Mouse (Mus musculus) liver, embryonic 11.5 days (tissue): Measurements from ENCODE around the gene Eid2. TPM values are rescaled to one million over a fixed set of nuclear protein-coding genes. Genes with fewer than 3 reads are reported as not detected.

Experiments used
- ATAC-seq: fragments of 200-750 bp; cut with Nextera tagmentation; replicated peaks from 2 replicates; pipeline ENCODE4 v1.8.0; 2017; ENCODE audit warnings: moderate number of reproducible peaks, mild to moderate bottlenecking, moderate TSS enrichment, moderate library complexity; ENCODE audit not compliant: low FRiP score
- DNase-seq: peaks from one replicate; pipeline ENCODE4 v3.0.0-alpha.2; 2017; ENCODE audit warnings: low spot score
- H3K27ac ChIP-seq: fragments of 300-500 bp; sonication (generic); 2 replicates; pipeline ENCODE4 v1.5.1; 2014; ENCODE audit warnings: mild to moderate bottlenecking, low read depth, low read length, control low read depth
- H3K27me3 ChIP-seq: fragments of 300-500 bp; sonication (generic); replicated peaks from 2 replicates; pipeline ENCODE4 v1.6.1; 2014; ENCODE audit warnings: low read length, mixed read lengths; ENCODE audit not compliant: control insufficient read depth, insufficient read depth
- H3K36me3 ChIP-seq: fragments of 300-500 bp; sonication (generic); 2 replicates; pipeline ENCODE4 v1.6.1; 2014; ENCODE audit warnings: mild to moderate bottlenecking, low read length, moderate library complexity, mixed read lengths; ENCODE audit not compliant: control insufficient read depth, insufficient read depth
- H3K4me1 ChIP-seq: fragments of 300-500 bp; sonication (generic); replicated peaks from 2 replicates; pipeline ENCODE4 v1.6.1; 2014; ENCODE audit warnings: low read length, mixed read lengths; ENCODE audit not compliant: control insufficient read depth, insufficient read depth
- H3K4me2 ChIP-seq: fragments of 300-500 bp; sonication (generic); 2 replicates; pipeline ENCODE4 v1.6.1; 2014; ENCODE audit warnings: mild to moderate bottlenecking, control low read depth, moderate library complexity
- H3K4me3 ChIP-seq: fragments of 300-500 bp; sonication (generic); 2 replicates; pipeline ENCODE4 v1.5.1; 2014; ENCODE audit warnings: low read depth, low read length, control low read depth
- H3K9ac ChIP-seq: fragments of 300-500 bp; sonication (generic); 2 replicates; pipeline ENCODE4 v1.6.1; 2014; ENCODE audit warnings: low read depth, low read length, control low read depth
- H3K9me3 ChIP-seq: fragments of 300-500 bp; sonication (generic); 2 replicates; pipeline ENCODE4 v1.6.1; 2016; ENCODE audit warnings: low read length, inconsistent platforms, mixed read lengths; ENCODE audit not compliant: control insufficient read depth
- WGBS: fragments of 180-500 bp; shearing (Covaris S2); extraction: QIAGEN DNeasy Blood & Tissue Kit; methylation state at CpG from one replicate; pipeline ENCODE4 v1.1.7; 2014; 5-methylcytosine and 5-hydroxymethylcytosine counted together
- polyA plus RNA-seq: library from polyadenylated mRNA; unstranded; fragments of >200 nt; fragmentation: Nextera tagmentation; extraction: Ambion mirVana; gene quantifications from 2 replicates; pipeline ENCODE4 v1.2.1, GENCODE M21; 2014

The Eid2 gene
- polyA plus RNA-seq, 1 experiment from 2014 or later: 4.6 TPM

- H3K27ac ChIP-seq: peak within 1 kb of the TSS; percentile 64
- H3K9me3 ChIP-seq: no peaks in the 10 kb centered on the region
- ATAC-seq (peak; percentile 77), DNase-seq (peak; percentile 94)
- H3K36me3 ChIP-seq: no peaks in the 10 kb centered on the region
- H3K4me1 ChIP-seq: peaks cover 7% of the 10 kb centered on the region; the same call in 1 of the 2 replicates
- WGBS: 3% methylated on average over 68 of the region's 68 CpGs
- H3K27me3 ChIP-seq: no peaks in the 10 kb centered on the region
- H3K9ac ChIP-seq: peak within 1 kb of the TSS; percentile 93
- H3K4me3 ChIP-seq: peak within 1 kb of the TSS; percentile 78
- H3K4me2 ChIP-seq: peak within 1 kb of the TSS; percentile 94
These were observed 10.1 kb downstream of the Eid2 start, which contains the start of gene Eid2b for GRCm38 (mm10) chr7:28277615-28278278. Gene Eid2b (plus strand): TSS chr7:28277739.

DNA sequence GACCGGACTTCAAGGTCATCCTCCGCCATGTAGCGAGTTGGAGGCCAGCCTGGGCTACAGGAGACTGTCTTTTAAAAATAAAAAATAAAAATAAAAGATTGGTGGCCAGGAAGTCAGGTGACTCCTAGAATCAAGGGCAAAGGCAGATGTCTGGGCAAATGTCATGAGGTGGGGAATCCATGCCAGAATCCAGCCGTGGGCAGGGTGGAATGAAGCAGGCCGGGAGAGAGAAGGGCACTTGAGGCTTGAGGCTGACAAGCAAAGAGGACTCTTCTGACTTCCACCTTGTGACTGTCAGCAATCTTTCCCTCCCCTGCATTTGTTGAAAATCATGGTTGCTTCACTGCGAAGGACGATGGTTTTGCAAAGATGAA lies 10.6 kb downstream of the Eid2 start:
- no peaks in the 10 kb centered on the region for H3K27me3 ChIP-seq
- peaks cover 7% of the 10 kb centered on the region; the same call in 1 of the 2 replicates for H3K4me1 ChIP-seq
- no peak for DNase-seq
- H3K4me2 ChIP-seq: peak overlapping the region; percentile 94
- no peaks in the 10 kb centered on the region for H3K36me3 ChIP-seq
- H3K9me3 ChIP-seq: no peaks in the 10 kb centered on the region
- H3K4me3 ChIP-seq: peak overlapping the region; percentile 78
- H3K27ac ChIP-seq: 0 out of 2 replicates have a peak overlapping the region, but pooled peaks have one; percentile 64
- ATAC-seq: no peak
- peak overlapping the region; percentile 93 for H3K9ac ChIP-seq
- 83% methylated on average over 7 of the region's 7 CpGs for WGBS

DNA sequence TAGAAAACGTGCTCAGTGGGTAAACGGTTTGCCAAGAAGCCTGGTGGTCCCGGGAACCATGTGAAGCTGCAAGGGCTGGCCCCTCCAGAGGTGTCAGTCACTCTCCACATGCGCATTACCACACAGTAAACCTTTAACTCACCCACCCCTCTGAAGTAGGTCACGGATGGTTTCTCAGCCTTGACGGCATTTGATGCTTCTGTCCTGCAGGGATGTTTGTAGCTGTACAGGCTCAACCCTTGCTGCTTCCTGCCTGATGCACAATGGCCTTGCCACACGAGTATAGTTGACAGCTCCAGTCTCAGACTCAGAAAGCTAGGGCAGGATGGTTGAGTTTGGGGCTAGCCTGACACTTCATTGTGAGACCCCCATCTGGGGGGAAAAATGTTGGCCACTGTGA lies 12.9 kb downstream of the Eid2 start:
- DNase-seq (no peak), ATAC-seq (no peak)
- 67% methylated on average over 7 of the region's 7 CpGs for WGBS
- H3K27ac ChIP-seq: no peak overlapping the region
- H3K4me1 ChIP-seq: peaks cover 7% of the 10 kb centered on the region; the same call in 1 of the 2 replicates
- H3K27me3 ChIP-seq: no peaks in the 10 kb centered on the region
- no peak overlapping the region for H3K4me2 ChIP-seq
- H3K36me3 ChIP-seq: no peaks in the 10 kb centered on the region
- H3K9me3 ChIP-seq: no peaks in the 10 kb centered on the region
- no peak overlapping the region for H3K9ac ChIP-seq
- no peak overlapping the region for H3K4me3 ChIP-seq

GRCm38 (mm10) chr7:28290165-28290564 lies 22.5 kb downstream of the Eid2 start:
- Histone ChIP-seq H3K27me3 (peaks cover 72% of the 10 kb centered on the region), H3K4me3 (peak overlapping the region; percentile 40), H3K4me2 (peak overlapping the region; percentile 60), H3K27ac (no peak overlapping the region), H3K9me3 (no peaks in the 10 kb centered on the region), H3K9ac (no peak overlapping the region), H3K4me1 (no peaks in the 10 kb centered on the region; the same call in 1 of the 2 replicates), H3K36me3 (no peaks in the 10 kb centered on the region)
- WGBS: 2% methylated on average over 18 of the region's 18 CpGs
- DNase-seq (no peak), ATAC-seq (no peak)

DNA sequence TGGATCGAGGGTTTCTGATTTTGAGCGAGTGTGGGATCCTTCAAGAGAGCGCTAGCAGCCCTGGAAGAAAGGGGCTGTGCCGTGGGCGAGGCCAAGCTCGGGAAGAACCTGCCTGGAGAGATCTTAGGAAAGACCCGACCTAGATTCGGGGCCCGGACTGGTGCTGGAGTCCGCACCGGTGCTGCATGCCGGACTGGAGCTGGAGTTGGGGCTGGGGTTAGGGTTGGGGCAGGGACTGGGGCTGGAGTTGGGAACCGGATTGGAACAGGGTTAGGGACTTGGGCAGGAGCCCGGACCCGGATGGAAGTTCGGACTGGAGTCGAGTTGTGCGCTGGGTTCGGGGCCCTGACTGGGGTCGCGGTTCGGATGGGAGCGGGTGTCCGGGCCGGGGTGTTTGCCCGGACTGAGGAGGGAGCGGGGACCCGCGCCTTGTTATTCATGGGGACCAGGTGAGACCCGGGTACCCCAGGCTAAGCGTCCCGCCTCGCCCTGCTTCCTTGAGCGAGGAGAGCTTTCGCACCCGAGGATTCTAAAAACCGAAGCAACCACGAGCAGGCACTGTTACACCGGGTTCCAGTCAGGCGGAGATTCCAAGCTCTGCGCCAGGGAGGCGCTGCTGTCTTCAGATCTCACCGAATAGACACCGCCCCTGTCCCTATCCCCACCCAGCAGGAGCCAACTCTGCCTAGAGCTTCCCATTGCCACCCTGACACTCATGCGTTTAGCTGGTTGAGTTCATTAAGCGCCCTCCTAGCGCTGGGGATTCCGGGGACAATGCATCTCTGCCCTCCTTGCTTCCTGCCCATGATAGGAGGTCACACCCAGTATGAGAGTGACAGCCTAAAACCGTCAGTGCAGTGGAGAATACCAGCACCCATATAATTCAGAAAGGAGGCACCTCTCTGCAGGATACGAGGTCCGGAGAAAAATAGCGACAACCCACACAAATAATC lies 23.2 kb downstream of the Eid2 start, which contains the start of gene Selenov:
Gene Selenov, minus strand, starts transcription at position 549 of the 953 bp plus-strand sequence.
- Histone ChIP-seq H3K27me3 (peaks cover 75% of the 10 kb centered on the region), H3K9me3 (no peaks in the 10 kb centered on the region), H3K36me3 (no peaks in the 10 kb centered on the region), H3K27ac (no peak within 1 kb of the TSS), H3K4me1 (no peaks in the 10 kb centered on the region; the same call in 1 of the 2 replicates), H3K4me2 (peak within 1 kb of the TSS; percentile 60), H3K9ac (no peak within 1 kb of the TSS), H3K4me3 (peak within 1 kb of the TSS; percentile 40)
- DNase-seq (peak; percentile 36), ATAC-seq (no peak)
- 2% methylated on average over 52 of the region's 52 CpGs for WGBS

DNA sequence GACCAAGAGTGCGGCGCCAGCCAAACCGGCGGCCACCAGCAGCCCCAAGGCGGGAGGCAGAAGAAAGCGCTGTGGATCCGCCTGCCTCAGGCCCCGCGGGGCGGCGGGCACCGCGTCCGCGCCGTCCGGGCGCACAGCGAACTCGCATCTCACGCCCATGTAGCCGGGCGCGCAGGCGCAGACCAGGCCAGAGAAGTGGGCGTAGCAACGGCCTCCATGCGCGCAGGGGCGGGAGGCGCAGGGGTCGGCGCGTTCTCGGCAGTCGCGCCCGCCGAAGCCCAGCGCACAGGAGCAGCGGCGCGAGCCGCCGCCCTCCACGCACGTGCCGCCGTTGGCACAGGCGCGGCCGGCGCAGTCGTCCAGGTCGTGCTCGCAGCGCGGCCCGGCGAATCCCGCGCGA lies 26.8 kb downstream of the Eid2 start:
- H3K4me1 ChIP-seq: peaks cover 5% of the 10 kb centered on the region
- no peaks in the 10 kb centered on the region for H3K36me3 ChIP-seq
- WGBS: 9% methylated on average over 51 of the region's 63 CpGs
- DNase-seq (peak; percentile 61), ATAC-seq (peak; percentile 66)
- peak overlapping the region; percentile 50 for H3K4me3 ChIP-seq
- H3K27me3 ChIP-seq: peaks cover 78% of the 10 kb centered on the region
- no peak overlapping the region for H3K27ac ChIP-seq
- H3K9me3 ChIP-seq: no peaks in the 10 kb centered on the region
- peak overlapping the region; percentile 38; the same call in 1 of the 2 replicates for H3K9ac ChIP-seq
- H3K4me2 ChIP-seq: peak overlapping the region; percentile 74

DNA sequence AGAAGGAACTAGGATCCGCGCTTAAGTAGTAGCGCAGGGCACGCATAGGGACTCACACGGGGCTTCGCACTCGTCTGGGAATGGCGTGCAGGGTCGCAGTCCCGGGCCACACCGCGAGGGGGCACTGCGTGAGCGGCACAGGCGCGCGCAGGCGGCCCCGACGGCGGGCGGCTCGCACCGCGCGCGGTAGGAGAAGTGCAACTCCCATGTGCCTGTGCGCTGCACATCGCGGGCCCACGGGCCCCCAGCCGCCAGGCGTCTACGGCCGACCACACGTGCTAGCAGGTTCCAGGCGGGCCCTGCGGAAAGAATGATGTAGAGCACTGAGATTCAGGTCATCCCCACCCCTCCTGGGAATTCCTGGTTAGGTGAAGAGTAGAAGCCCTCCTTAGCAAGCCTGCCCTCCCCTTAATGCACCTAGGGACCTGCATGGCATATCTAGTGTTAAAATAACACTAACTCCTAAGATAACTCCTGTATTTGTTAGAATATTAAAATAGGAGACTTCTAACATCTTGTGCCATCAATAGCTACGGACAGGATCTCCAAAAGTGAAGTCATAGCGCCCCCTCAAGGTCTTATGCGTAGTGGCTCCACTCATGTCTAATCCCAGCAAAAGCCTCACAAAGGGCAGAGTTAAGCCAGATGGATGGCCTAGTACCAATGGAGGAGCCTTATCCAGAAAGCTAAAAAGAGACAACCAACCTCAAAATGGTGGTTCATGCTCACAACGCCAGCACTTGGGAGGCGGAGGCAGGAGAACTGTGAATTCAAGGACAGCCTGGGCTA lies 31.4 kb downstream of the Eid2 start:
- 32% methylated on average over 43 of the region's 43 CpGs for WGBS
- H3K27me3 ChIP-seq: peaks cover 68% of the 10 kb centered on the region
- ATAC-seq: no peak
- peaks cover 14% of the 10 kb centered on the region for H3K4me1 ChIP-seq
- H3K4me3 ChIP-seq: peak overlapping the region; percentile 10; the same call in 1 of the 2 replicates
- H3K4me2 ChIP-seq: peak overlapping the region; percentile 44
- no peaks in the 10 kb centered on the region for H3K9me3 ChIP-seq
- H3K27ac ChIP-seq: no peak overlapping the region
- DNase-seq: no peak
- no peak overlapping the region for H3K9ac ChIP-seq
- no peaks in the 10 kb centered on the region for H3K36me3 ChIP-seq
